In the genomic region with DNA sequence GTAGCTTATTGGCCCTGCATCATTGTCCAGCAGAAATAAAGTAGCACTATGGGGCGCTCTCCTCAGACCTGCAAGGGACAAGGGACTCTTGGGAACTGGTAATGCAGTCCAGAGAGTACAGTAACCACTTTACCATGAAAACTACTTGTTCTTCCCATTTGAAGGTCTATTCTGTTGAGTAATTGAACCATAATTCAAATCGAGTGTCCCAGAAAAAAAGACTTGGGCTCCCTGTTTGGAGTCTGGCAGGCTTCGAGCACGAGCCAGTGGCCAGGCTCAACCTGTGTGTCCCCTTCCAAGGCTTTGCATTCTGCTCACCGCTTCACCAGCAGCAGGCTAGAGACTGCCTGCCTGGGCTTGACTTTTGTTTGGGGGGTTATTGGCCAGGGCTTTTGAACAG, we compare ENCODE assay signal across 38 mouse cellular contexts. TPM values are rescaled to one million over a fixed set of nuclear protein-coding genes. Genes with fewer than 3 reads are reported as not detected.
"Had no signal": no experiment of that assay in that cellular context is flagged by ENCODE, and none has a peak within 500 bp of the region (broad histone marks: within the 10 kb centered on the region; RNA-seq: fewer than 3 reads in every experiment).

No protein-coding gene starts in this region.

- H3K9ac ChIP-seq: heart, embryonic 12.5 days; hindbrain, embryonic 13.5 days; kidney, embryonic 15.5 days; limb, embryonic 13.5 days; limb, embryonic 15.5 days; liver, embryonic 13.5 days had no signal

- DNase-seq: gastrocnemius, postnatal 14 days; gastrocnemius, postnatal 36 days; heart, adult 18-20 months; heart, postnatal 10 days; heart, postnatal 36 days; kidney, adult 11 months; kidney, adult 2 months; kidney, adult 9 months; kidney, postnatal 14 days; kidney, postnatal 36 days; layer of hippocampus, postnatal 36 days; left cerebral cortex, postnatal 4 days; liver, embryonic 13.5 days had no signal

- H3K27me3 ChIP-seq: heart, embryonic 12.5 days; hindbrain, embryonic 13.5 days; kidney, embryonic 15.5 days; limb, embryonic 13.5 days; limb, embryonic 15.5 days; liver, embryonic 13.5 days had no signal

- ATAC-seq: hindbrain, embryonic 16.5 days; intestine, embryonic 16.5 days had no signal

- H3K9me3 ChIP-seq: heart, embryonic 10.5 days; heart, embryonic 12.5 days; hindbrain, embryonic 13.5 days; kidney, embryonic 15.5 days; limb, embryonic 13.5 days; limb, embryonic 15.5 days; liver, embryonic 13.5 days had no signal

- H3K27ac ChIP-seq: heart, embryonic 10.5 days; hindbrain, embryonic 13.5 days; kidney, embryonic 15.5 days; kidney, postnatal 0 days; limb, embryonic 13.5 days; limb, embryonic 15.5 days; liver, embryonic 13.5 days had no signal

- H3K4me1 ChIP-seq: heart, embryonic 12.5 days; hindbrain, embryonic 13.5 days; kidney, embryonic 15.5 days; limb, embryonic 13.5 days; limb, embryonic 15.5 days; liver, embryonic 13.5 days had no signal

- H3K4me2 ChIP-seq: heart, embryonic 12.5 days; hindbrain, embryonic 13.5 days; kidney, embryonic 15.5 days; limb, embryonic 13.5 days; limb, embryonic 15.5 days; liver, embryonic 11.5 days; liver, embryonic 13.5 days had no signal

- H3K4me3 ChIP-seq: heart, embryonic 10.5 days; heart, embryonic 12.5 days; hindbrain, embryonic 13.5 days; kidney, embryonic 15.5 days; limb, embryonic 13.5 days; limb, embryonic 15.5 days; liver, embryonic 13.5 days had no signal

RNA-seq across cellular contexts. Expression of a gene that starts 10.9 kb away (rescaled TPM):
- total RNA-seq: gastrocnemius, adult 18-20 months; gastrocnemius, adult 8-10 months; gastrocnemius, postnatal 36 days; heart, adult 18-20 months; heart, adult 8-10 months; heart, postnatal 10 days; heart, postnatal 36 days; hematopoietic stem cell, adult 5-6 weeks; layer of hippocampus, adult 18-20 months; layer of hippocampus, postnatal 10 days; layer of hippocampus, postnatal 36 days; left cerebral cortex, adult 18-20 months; left cerebral cortex, postnatal 25 days had no signal
- polyA plus RNA-seq: gonadal fat pad, adult 2 months; heart, embryonic 10.5 days; heart, embryonic 12.5 days; heart, embryonic 14.5 days; heart, embryonic 16.5 days; hindbrain, embryonic 11.5 days; hindbrain, embryonic 13.5 days; hindbrain, embryonic 16.5 days; intestine, embryonic 14.5 days; intestine, embryonic 16.5 days; kidney, embryonic 15.5 days; large intestine, adult 2 months; limb, embryonic 11.5 days; liver, embryonic 13.5 days had no signal

RNA-seq across cellular contexts. Expression of a gene that starts 30.2 kb away (rescaled TPM):
- total RNA-seq: hematopoietic stem cell, adult 5-6 weeks had no signal

RNA-seq across cellular contexts. Expression of a gene that starts 30.9 kb away (rescaled TPM):
- total RNA-seq: hematopoietic stem cell, adult 5-6 weeks had no signal
